Mouse (Mus musculus) cerebellum, postnatal 36 days (tissue): ENCODE data around the gene 2610301B20Rik.
"Not testable (repeated sequence)": the region's sequence is repeated elsewhere in the genome, so short reads cannot be mapped to it uniquely, and the experiment has no call there.

Experiments used
- DNase-seq, 2 experiments: peaks; one replicate each; pipeline ENCODE4 v3.0.0; 2021 to 2022; ENCODE audit warnings: mixed read lengths in 2 of 2

2610301B20Rik gene

GRCm38 (mm10) chr4:10911417-10911816 lies 37.1 kb downstream of the 2610301B20Rik start:
- DNase-seq: not testable (repeated sequence)

GRCm38 (mm10) chr4:10911909-10912478 lies 37.7 kb downstream of the 2610301B20Rik start:
- no peak for DNase-seq

DNA sequence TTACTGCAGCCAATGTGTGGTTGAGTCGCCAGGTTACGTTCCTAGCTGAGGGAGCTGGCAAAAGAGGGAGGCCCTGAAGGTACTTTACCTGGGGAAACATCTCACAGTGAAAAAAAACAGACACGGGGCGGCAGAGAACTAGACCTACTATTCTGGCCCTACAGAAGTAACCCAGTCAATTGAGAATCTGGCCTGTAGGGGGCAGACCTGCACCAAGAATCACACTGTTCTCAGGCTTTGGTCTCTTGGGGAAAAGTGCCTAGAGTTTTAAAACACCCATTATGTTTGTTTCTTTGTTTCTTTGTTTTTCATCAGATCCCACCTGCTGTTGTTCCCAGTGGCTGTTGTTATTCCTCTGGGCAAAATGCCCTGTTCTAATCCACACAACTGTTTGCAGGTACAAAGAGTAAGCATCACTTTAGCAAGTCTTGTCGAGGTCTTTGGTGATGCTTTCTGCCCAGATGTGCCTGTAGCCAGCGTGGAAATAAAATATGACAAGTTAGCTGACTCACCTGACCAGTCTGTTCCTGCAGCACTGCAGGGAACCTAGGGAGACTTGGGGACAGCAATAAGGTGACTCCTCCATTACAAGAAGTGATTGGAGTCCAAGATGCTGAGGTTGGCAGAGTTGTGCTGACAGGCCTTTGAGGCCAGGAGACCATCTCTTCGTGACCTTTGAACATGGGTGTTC lies 38.5 kb downstream of the 2610301B20Rik start:
- DNase-seq: peak; percentile 81 to 89

- no peak for DNase-seq
These were observed 39.1 kb downstream of the 2610301B20Rik start for GRCm38 (mm10) chr4:10913409-10913808.

DNA sequence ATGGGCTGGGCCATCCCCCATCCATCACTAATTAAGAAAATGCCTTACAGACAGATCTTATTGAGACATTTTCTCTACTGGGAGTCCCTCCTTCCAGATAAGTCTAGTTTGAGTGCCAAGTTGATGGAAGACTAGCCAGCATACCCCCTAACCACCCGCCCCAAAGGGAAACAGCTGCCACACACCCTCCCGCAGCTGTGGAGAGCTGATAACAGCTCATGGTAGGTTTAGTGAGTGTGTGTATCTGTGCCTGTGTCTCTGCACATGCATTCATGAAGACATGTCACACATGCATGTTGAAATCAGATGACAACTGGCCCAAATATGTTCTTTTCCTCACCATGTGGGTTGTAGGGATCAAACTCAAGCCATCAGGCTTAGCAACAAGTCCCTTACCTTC lies 40.5 kb downstream of the 2610301B20Rik start:
- no peak for DNase-seq

DNA sequence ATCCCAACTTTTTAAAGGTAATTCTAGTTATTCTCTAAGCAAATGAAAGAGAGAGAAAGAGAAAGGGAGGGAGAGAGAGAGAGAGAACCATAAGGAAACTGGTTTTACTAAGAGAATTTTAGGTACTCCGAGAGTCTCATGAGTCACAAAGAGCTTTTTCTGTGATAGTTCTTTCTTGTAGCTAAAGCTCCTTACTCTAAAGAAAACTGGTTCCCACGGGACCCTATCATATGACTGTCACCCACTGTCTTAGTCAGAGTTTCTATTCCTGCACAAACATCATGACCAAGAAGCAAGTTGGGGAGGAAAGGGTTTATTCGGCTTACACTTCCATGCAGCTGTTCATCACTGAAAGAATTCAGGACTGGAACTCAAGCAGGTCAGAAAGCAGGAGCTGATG lies 41.0 kb downstream of the 2610301B20Rik start:
- no peak for DNase-seq

DNA sequence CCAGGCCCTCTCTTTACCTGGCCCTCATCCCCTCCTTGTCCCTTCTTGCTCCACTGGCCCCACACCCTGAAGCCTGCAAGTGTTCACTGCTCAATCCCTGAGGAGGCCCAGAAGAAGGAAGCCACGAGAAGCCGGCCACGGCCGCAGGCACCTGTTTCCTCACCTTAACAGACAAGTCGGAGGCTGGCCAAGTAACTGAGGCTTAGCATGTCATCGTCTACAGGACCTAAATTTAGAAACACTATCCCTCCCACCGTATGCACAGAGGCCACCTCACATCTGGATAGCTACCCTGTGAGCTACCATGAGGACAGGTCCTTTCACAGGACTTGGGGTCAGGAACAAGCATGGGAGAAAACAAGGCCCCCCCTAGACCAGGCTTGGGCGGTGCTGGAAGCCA lies 44.1 kb downstream of the 2610301B20Rik start:
- no peak for DNase-seq

GRCm38 (mm10) chr4:10919097-10919496 lies 44.8 kb downstream of the 2610301B20Rik start:
- DNase-seq: no peak

DNA sequence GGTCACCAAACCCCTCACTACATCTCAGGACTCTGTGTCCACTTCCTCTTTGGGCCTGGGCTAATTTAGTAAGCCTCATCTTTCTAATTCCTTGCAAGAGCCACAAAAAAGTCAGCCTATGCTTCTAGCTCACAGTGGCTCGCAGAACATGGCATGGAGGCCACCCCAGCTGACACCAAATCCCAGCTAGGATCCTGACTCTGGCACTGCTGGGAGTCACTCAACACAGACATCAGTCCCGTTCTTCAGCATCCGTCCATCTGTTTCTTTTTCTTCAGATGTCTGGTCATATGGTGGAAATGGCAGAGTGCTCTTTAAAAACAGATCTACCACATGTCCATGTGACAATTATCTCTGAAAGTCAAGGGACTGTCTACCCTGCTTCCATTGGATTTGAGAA lies 45.2 kb downstream of the 2610301B20Rik start:
- no peak for DNase-seq

DNA sequence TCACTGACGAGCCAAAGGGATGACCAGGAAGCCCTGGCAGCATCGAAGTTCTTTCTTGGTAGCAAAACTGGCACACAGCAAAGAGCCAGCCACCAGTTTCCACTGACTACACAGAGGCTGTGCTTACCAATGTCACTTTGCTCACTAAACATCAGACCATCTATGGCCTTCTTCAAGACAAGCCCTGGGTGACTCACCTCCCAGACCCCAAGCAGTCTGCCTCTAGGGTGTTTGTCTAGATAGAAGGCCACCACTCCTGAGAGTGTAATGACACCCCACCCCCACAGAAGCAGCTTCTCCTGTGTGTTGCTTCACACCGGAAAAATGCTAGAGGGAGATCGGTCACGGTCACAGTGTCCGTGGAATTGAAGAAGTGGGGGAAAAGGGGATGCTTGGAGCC lies 45.7 kb downstream of the 2610301B20Rik start:
- no peak for DNase-seq

DNA sequence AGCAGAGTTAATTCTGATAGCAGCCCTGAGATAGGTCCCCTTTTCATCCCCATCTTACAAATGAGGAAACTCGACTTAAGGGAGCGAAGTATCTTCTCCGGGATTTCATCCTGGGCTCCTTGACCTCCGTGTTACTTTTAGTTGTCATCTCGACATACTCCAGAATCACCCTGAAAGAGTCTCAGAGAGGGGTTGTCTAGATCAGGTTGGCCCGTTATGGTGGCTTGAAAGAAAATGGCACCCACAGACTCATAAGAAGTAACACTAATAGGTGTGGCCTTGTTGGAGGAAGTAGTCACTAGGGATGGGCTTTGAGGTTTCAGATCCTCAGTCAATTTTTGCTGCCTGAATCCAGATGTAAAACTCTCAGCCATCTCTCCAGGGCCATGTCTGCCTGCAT lies 46.3 kb downstream of the 2610301B20Rik start:
- no peak for DNase-seq

GRCm38 (mm10) chr4:10923180-10923579 lies 48.9 kb downstream of the 2610301B20Rik start:
- DNase-seq: peak in 1 of 2 experiments; percentile 7

DNA sequence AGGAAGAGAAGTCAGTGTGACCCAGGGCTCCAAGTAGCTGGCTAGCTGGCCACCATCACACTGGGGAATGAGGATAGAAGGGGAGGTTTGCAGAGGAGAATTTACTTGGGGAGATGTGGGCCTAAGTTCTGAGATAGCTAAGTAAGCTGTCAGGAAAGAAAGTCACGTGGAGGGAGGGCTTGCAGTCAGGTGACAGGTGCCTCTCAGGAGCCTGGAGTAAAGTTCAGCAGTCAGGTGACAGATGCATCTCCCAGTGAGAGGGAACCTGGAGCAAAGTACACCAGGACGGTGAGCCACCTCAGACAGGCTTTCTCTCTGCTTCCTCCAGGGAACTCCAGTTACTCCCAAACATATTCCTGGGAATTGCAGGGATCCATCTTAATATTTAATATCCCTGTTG lies 49.8 kb downstream of the 2610301B20Rik start:
- no peak for DNase-seq

DNA sequence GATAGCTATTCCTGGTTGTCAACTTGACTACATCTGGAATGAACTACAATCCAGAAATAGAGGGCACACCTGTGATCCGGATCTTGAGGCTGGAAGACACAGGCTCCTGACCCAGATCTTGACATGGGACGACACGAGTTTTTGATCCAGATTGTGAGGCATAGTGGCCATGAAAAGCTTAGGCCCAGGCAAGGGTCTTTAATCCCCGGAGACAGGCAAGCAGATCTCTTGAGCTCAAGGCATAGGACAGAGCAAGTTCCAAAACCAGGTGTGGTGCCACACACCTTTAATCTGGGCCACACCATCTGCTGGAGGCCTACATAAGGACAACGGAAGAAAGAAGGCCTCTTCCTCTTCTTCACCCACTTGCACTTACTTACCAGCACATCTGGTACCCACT lies 50.2 kb downstream of the 2610301B20Rik start:
- DNase-seq: no peak

GRCm38 (mm10) chr4:10926416-10926815 lies 52.1 kb downstream of the 2610301B20Rik start:
- no peak for DNase-seq

GRCm38 (mm10) chr4:10928158-10928557 lies 53.9 kb downstream of the 2610301B20Rik start:
- DNase-seq: no peak

- DNase-seq: no peak
These were observed 55.4 kb downstream of the 2610301B20Rik start for GRCm38 (mm10) chr4:10929726-10930125.

DNA sequence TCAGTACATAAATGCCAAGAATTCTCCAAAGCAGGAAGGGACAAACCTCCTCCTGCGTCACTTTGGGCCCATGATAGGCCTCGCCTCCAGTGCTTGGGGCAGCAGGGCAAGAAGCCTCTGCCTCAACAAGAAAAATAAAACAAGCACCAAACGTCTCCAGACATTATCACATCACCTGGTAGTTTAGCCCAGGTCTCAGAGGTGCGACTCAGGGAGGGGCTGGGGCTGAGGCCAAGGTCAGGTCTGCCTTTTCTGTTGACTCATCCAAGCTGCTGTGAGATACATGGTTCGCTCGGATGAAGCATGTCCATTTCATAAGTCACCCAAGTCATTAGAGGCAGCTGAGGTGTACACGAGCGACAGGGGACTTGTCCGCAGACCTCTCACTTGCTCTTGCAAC lies 56.7 kb downstream of the 2610301B20Rik start:
- DNase-seq: no peak

DNA sequence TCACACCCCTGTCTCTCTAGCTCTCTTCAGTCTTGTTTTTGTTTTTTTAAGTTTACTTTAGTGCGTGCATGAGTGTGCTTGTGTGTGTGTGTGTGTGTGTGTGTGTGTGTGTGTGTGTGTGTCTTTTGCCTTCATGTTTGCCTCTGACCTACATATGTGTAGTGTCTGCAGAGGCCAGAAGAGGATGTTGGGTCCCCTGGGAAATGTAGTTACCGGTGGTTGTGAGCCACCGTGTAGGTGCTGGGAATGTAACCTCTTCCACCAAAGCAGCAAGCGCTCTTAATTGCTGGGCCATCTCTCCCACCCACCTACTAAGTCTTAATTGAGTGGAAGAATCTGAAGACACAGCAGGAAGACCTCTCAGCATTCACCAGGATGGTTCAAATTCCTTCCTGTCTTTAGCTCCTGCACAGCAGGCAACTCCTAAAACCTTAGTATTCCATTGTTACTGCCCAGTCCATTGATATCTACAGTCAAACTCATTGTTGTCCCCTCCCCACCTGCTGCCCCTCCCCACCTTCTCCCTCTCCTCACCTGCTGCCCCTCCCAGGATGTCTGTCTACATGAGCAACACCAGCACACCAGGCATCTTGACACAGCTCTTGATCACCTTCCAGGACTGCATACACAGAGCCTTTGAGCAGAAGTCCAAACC lies 57.9 kb downstream of the 2610301B20Rik start:
- no peak for DNase-seq

DNA sequence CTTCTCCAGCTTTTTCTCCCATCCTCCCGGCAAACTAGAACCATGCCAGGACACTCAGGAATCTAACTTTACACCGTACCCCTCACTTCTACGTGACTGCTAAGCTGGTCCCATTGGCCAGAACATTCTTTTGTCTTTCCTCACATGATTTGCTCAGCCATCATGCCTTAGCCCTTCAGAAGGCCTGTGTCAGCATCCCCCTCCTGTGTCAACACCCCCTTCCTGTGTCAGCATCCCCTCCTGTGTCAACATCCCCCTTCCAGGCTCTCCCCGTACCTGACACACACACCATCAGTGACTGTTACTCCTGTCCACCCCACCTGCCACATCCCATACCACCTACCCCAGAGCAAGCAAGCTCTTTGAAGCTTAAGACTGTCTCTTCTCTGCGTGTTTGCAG lies 58.5 kb downstream of the 2610301B20Rik start:
- DNase-seq: no peak

GRCm38 (mm10) chr4:10936766-10937165 lies 62.5 kb downstream of the 2610301B20Rik start:
- no peak for DNase-seq
